ENCODE assay signal across 18 mouse cellular contexts in the genomic region with DNA sequence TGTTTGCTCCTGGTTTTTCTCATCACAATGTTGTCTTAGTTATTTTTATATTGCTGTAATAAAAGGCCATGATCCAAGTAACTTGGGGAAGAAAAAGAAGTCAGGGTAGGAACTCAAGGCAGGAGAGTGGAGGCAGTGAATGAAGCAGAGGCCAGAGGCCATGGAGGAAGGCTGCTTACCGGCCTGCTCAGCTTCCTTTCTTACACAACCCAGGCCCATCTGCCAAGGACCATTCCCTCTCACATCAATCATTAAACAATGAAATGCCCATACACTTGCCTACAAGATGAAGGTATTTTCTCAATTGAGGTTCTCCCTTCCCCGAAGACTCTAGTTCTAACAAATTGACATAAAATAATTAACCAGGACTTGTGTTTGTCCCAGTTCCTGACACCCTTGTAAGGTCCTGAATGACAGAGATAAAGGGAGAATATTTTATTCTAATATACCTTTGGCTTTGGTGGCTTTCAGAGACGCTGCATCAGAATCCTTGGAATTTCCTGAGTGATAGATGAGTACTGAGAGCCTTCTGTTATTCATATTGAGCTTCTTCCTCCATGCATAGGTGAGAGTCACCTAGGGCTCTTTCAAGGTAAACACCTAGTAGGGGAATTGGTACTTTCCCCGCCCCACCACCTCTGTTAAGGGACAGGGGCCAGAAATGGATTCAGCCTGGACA. TPM values are rescaled to one million over a fixed set of nuclear protein-coding genes. Genes with fewer than 3 reads are reported as not detected.
DNase-seq lines count a peak whose midpoint lies in the region; ATAC-seq and TF ChIP-seq lines count a peak whose summit lies in the region.
"Had no signal": no experiment of that assay in that cellular context is flagged by ENCODE, and none has a peak within 500 bp of the region (broad histone marks: within the 10 kb centered on the region; RNA-seq: fewer than 3 reads in every experiment).

No protein-coding gene starts in this region.

- no peaks in the 10 kb centered on the region for H3K27me3 ChIP-seq in kidney, adult 2 months (replicated peaks; ENCODE audit: control insufficient read depth, insufficient read depth, low read length)
- H3K27me3 ChIP-seq in kidney, embryonic 16.5 days (ENCODE audit: insufficient read depth, low read length): no peaks in the 10 kb centered on the region
- H3K27me3 ChIP-seq in ES-Bruce4 (ENCODE audit: control insufficient read depth, insufficient read depth, low read length, poor library complexity, severe bottlenecking): no peaks in the 10 kb centered on the region
- H3K27me3 ChIP-seq in intestine, embryonic 15.5 days (replicated peaks): no peaks in the 10 kb centered on the region
- H3K27me3 ChIP-seq: CH12.LX; embryonic facial prominence, embryonic 12.5 days; heart, embryonic 12.5 days had no signal

- TF ChIP-seq EP300 in ES-Bruce4 (IDR thresholded peaks at IDR 0.05; ENCODE audit: insufficient read depth, low read depth, low read length): peak; percentile 38; the same call in 1 of the 2 replicates

- TF ChIP-seq CTCF in kidney, adult 2 months (conservative IDR thresholded peaks at IDR 0.05; ENCODE audit: insufficient read depth, insufficient read length, low read depth, low read length): no peak
- no peak for TF ChIP-seq CTCF in ES-Bruce4 (IDR thresholded peaks at IDR 0.05; ENCODE audit: low read depth, low read length)

- no peak overlapping the region for H3K9ac ChIP-seq in kidney, embryonic 16.5 days (replicated peaks; ENCODE audit: low read length)
- H3K9ac ChIP-seq in ES-Bruce4 (ENCODE audit: low read depth, poor library complexity, severe bottlenecking): peak overlapping the region; percentile 23; the same call in 1 of the 2 replicates
- H3K9ac ChIP-seq in intestine, embryonic 15.5 days: no peak overlapping the region
- H3K9ac ChIP-seq: embryonic facial prominence, embryonic 12.5 days; heart, embryonic 12.5 days; hindbrain, embryonic 14.5 days had no signal

- no peak for TF ChIP-seq POLR2A in kidney, adult 2 months (IDR thresholded peaks at IDR 0.05; ENCODE audit: low read depth, low read length)
- TF ChIP-seq POLR2A in ES-Bruce4 (IDR thresholded peaks at IDR 0.05; ENCODE audit: insufficient read depth, low read length): no peak

- H3K27ac ChIP-seq in kidney, adult 2 months (ENCODE audit: insufficient read depth, low read depth, low read length): no peak overlapping the region
- H3K27ac ChIP-seq in kidney, embryonic 16.5 days (ENCODE audit: low read length): no peak overlapping the region
- H3K27ac ChIP-seq in ES-Bruce4 (ENCODE audit: insufficient read depth, low read length): peak overlapping the region; percentile 89
- H3K27ac ChIP-seq in intestine, embryonic 15.5 days: no peak overlapping the region
- H3K27ac ChIP-seq: embryonic facial prominence, embryonic 12.5 days; hindbrain, embryonic 10.5 days; hindbrain, embryonic 14.5 days had no signal

- no peaks in the 10 kb centered on the region for H3K9me3 ChIP-seq in kidney, embryonic 16.5 days (ENCODE audit: low read length)
- H3K9me3 ChIP-seq in ES-Bruce4 (replicated peaks; ENCODE audit: control insufficient read depth, insufficient read depth, low read length, poor library complexity, severe bottlenecking): peaks cover 47% of the 10 kb centered on the region
- H3K9me3 ChIP-seq in intestine, embryonic 15.5 days: no peaks in the 10 kb centered on the region
- H3K9me3 ChIP-seq: embryonic facial prominence, embryonic 12.5 days; heart, embryonic 12.5 days; hindbrain, embryonic 10.5 days had no signal

- H3K4me1 ChIP-seq in kidney, adult 2 months (ENCODE audit: control insufficient read depth, insufficient read depth, low read length): peaks cover 5% of the 10 kb centered on the region; the same call in 1 of the 2 replicates
- no peaks in the 10 kb centered on the region for H3K4me1 ChIP-seq in kidney, embryonic 16.5 days (ENCODE audit: insufficient read depth, low read length)
- H3K4me1 ChIP-seq in ES-Bruce4 (ENCODE audit: control insufficient read depth, insufficient read depth, low read length): no peaks in the 10 kb centered on the region
- H3K4me1 ChIP-seq in intestine, embryonic 15.5 days (replicated peaks): no peaks in the 10 kb centered on the region
- H3K4me1 ChIP-seq: embryonic facial prominence, embryonic 12.5 days; heart, embryonic 12.5 days; hindbrain, embryonic 10.5 days had no signal

- no peaks in the 10 kb centered on the region for H3K36me3 ChIP-seq in kidney, adult 2 months (ENCODE audit: control insufficient read depth, insufficient read depth, low read length)
- H3K36me3 ChIP-seq in kidney, embryonic 16.5 days (ENCODE audit: insufficient read depth, low read length): no peaks in the 10 kb centered on the region
- H3K36me3 ChIP-seq in ES-Bruce4 (ENCODE audit: control insufficient read depth, insufficient read depth, low read length, poor library complexity, severe bottlenecking): no peaks in the 10 kb centered on the region
- H3K36me3 ChIP-seq in intestine, embryonic 15.5 days: no peaks in the 10 kb centered on the region
- H3K36me3 ChIP-seq: embryonic facial prominence, embryonic 12.5 days; heart, embryonic 12.5 days; hindbrain, embryonic 10.5 days had no signal

- no peak overlapping the region for H3K4me3 ChIP-seq in kidney, adult 2 months (ENCODE audit: insufficient read depth, low read depth, low read length)
- no peak overlapping the region for H3K4me3 ChIP-seq in kidney, embryonic 16.5 days (ENCODE audit: low read length)
- no peak overlapping the region for H3K4me3 ChIP-seq in ES-Bruce4 (ENCODE audit: low read depth, low read length)
- no peak overlapping the region for H3K4me3 ChIP-seq in intestine, embryonic 15.5 days (replicated peaks)
- H3K4me3 ChIP-seq: embryonic facial prominence, embryonic 12.5 days; heart, embryonic 12.5 days; hindbrain, embryonic 10.5 days had no signal

- no peak overlapping the region for H3K4me2 ChIP-seq in kidney, embryonic 16.5 days (replicated peaks; ENCODE audit: low read depth, low read length)
- no peak overlapping the region for H3K4me2 ChIP-seq in intestine, embryonic 15.5 days (replicated peaks)
- H3K4me2 ChIP-seq: embryonic facial prominence, embryonic 12.5 days; heart, embryonic 12.5 days; hindbrain, embryonic 14.5 days had no signal

- no peak for ATAC-seq in kidney, embryonic 16.5 days (ENCODE audit: low FRiP score, low TSS enrichment)
- ATAC-seq in intestine, embryonic 15.5 days: no peak
- ATAC-seq: forebrain, embryonic 14.5 days; intestine, embryonic 16.5 days had no signal

- DNase-seq in kidney, adult 2 months: peak; percentile 55
- DNase-seq in NIH3T3 (ENCODE audit: low read depth): peak; percentile 36
- DNase-seq in fibroblast of lung, adult 2 months (ENCODE audit: low read depth): peak; percentile 11
- DNase-seq in left cerebral cortex, adult 18-20 months (ENCODE audit: low spot score in 2 of 2): no peak
- DNase-seq: adrenal gland, postnatal 10 days; cerebellum, adult 11 months; cerebellum, adult 8-10 months; cerebellum, postnatal 25 days had no signal

- WGBS in kidney, adult 2 months: 54% methylated on average over 4 of the region's 4 CpGs
- 54% methylated on average over 4 of the region's 4 CpGs for WGBS in kidney, embryonic 16.5 days
- WGBS in intestine, embryonic 15.5 days: 51% methylated on average over 4 of the region's 4 CpGs

RNA-seq across cellular contexts. Expression of a gene that starts 13.3 kb away (rescaled TPM):
- 14.1 and 17.5 TPM in 2 replicates for polyA plus RNA-seq in kidney, adult 2 months (2012; rRNA removed)
- polyA plus RNA-seq in kidney, embryonic 16.5 days (2015; fragmentation: Nextera tagmentation; extraction: Ambion mirVana): 13.1 and 15.9 TPM in 2 replicates
- 140 and 156 TPM in 2 replicates for polyA plus RNA-seq in ES-Bruce4 (2011; ENCODE audit: insufficient read depth, insufficient read length, low read depth, missing spikeins)
- 10 to 100 TPM; 27.2 to 30.0 TPM for total RNA-seq in left cerebral cortex, adult 18-20 months (2021)
- polyA plus RNA-seq in intestine, embryonic 15.5 days (2015; fragmentation: Nextera tagmentation; extraction: Ambion mirVana): 9.0 and 9.3 TPM in 2 replicates

Comparison
In these comparisons a context has a peak if more than half of its experiments do, and no peak if none do; other contexts are left out.
1. DNase-seq: peak in kidney, adult 2 months (single experiment), NIH3T3 (single experiment) and fibroblast of lung, adult 2 months (single experiment); none in left cerebral cortex, adult 18-20 months (0 of 2).